14 mouse cellular contexts compared by ENCODE assay signal in the genomic region with DNA sequence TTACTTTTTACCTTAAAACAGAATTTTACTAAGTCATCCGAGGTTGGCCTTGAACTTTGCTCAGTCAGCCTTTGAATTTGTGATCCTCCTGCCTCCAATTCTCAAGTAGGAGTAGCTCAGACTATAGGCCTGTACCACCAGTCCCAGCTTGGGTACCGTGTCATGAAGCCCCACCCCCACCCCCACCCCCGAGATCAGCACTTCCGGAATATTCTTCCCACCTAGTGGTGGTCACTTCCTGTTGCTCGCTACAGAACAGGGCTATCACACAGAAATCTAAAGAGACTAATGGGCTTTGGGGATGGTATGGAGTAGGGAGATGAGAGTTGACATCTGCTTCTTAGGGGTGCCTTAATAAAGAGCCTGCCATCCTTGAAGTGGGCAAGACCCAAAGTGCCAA.
DNase-seq lines count a peak whose midpoint lies in the region; ATAC-seq and TF ChIP-seq lines count a peak whose summit lies in the region.
"Had no signal": no experiment of that assay in that cellular context is flagged by ENCODE, and none has a peak within 500 bp of the region (broad histone marks: within the 10 kb centered on the region; RNA-seq: fewer than 3 reads in every experiment).

No protein-coding gene starts in this region.

- WGBS in hindbrain, postnatal 0 days = 75% methylated on average over 5 of the region's 5 CpGs
- WGBS in hindbrain, embryonic 16.5 days = 76% methylated on average over 5 of the region's 5 CpGs

- TF ChIP-seq CTCF in hindbrain, postnatal 0 days (IDR thresholded peaks at IDR 0.05; ENCODE audit: low read depth) = no peak
- TF ChIP-seq CTCF in C2C12 (IDR thresholded peaks at IDR 0.05; ENCODE audit: control insufficient read depth, insufficient read depth, insufficient read length) (no peak), ES-Bruce4 (IDR thresholded peaks at IDR 0.05; ENCODE audit: low read depth, low read length) (no peak)
- TF ChIP-seq CTCF in cortical plate, adult 2 months (IDR thresholded peaks at IDR 0.05; ENCODE audit: extremely low read depth, insufficient read depth, low read length) = no peak

- H3K79me2 ChIP-seq in C2C12 (ENCODE audit: control insufficient read depth, insufficient read depth) = no peaks in the 10 kb centered on the region

- H3K79me3 ChIP-seq in C2C12 (ENCODE audit: low read depth) = no peaks in the 10 kb centered on the region

- no peak overlapping the region for H3K9ac ChIP-seq in hindbrain, postnatal 0 days (replicated peaks; ENCODE audit: low read length)
- H3K9ac ChIP-seq in hindbrain, embryonic 16.5 days (ENCODE audit: low read depth, low read length) = no peak overlapping the region
- H3K9ac ChIP-seq in ES-Bruce4 (ENCODE audit: low read depth, poor library complexity, severe bottlenecking) = peak overlapping the region; percentile 73
- H3K9ac ChIP-seq: embryonic facial prominence, embryonic 15.5 days; hindbrain, embryonic 13.5 days; limb, embryonic 13.5 days; liver, embryonic 15.5 days had no signal

- DNase-seq in hindbrain, postnatal 0 days (ENCODE audit: low spot score) = no peak
- no peak for DNase-seq in layer of hippocampus, postnatal 10 days (ENCODE audit: low spot score in 2 of 2)
- no peak for DNase-seq in heart, adult 8-10 months (ENCODE audit: low spot score)
- DNase-seq: thymus, adult 18-20 months had no signal

- no peaks in the 10 kb centered on the region for H3K4me1 ChIP-seq in hindbrain, postnatal 0 days (ENCODE audit: insufficient read depth, low read length)
- no peaks in the 10 kb centered on the region for H3K4me1 ChIP-seq in hindbrain, embryonic 16.5 days (ENCODE audit: control insufficient read depth, insufficient read depth, low read depth, low read length)
- no peaks in the 10 kb centered on the region for H3K4me1 ChIP-seq in ES-Bruce4 (ENCODE audit: control insufficient read depth, insufficient read depth, low read length)
- H3K4me1 ChIP-seq in cortical plate, adult 2 months (ENCODE audit: control insufficient read depth, insufficient read depth, low read length) = peaks cover 17% of the 10 kb centered on the region
- H3K4me1 ChIP-seq: embryonic facial prominence, embryonic 15.5 days; limb, embryonic 13.5 days; liver, embryonic 15.5 days had no signal

- no peaks in the 10 kb centered on the region for H3K36me3 ChIP-seq in hindbrain, postnatal 0 days (ENCODE audit: insufficient read depth, low read length)
- no peaks in the 10 kb centered on the region for H3K36me3 ChIP-seq in hindbrain, embryonic 16.5 days (ENCODE audit: control insufficient read depth, insufficient read depth, low read length)
- H3K36me3 ChIP-seq in C2C12 (ENCODE audit: control insufficient read depth, insufficient read depth) = no peaks in the 10 kb centered on the region
- no peaks in the 10 kb centered on the region for H3K36me3 ChIP-seq in ES-Bruce4 (ENCODE audit: control insufficient read depth, insufficient read depth, low read length, poor library complexity, severe bottlenecking)
- H3K36me3 ChIP-seq: embryonic facial prominence, embryonic 15.5 days; hindbrain, embryonic 13.5 days; limb, embryonic 13.5 days; liver, embryonic 15.5 days; midbrain, embryonic 10.5 days had no signal

- no peak overlapping the region for H3K4me2 ChIP-seq in hindbrain, postnatal 0 days (ENCODE audit: low read depth, low read length)
- H3K4me2 ChIP-seq in hindbrain, embryonic 16.5 days (ENCODE audit: low read length) = no peak overlapping the region
- H3K4me2 ChIP-seq: embryonic facial prominence, embryonic 15.5 days; hindbrain, embryonic 13.5 days; limb, embryonic 13.5 days; liver, embryonic 15.5 days had no signal

- no peak overlapping the region for H3K27ac ChIP-seq in hindbrain, postnatal 0 days
- no peak overlapping the region for H3K27ac ChIP-seq in hindbrain, embryonic 16.5 days (ENCODE audit: low read depth, low read length)
- peak overlapping the region; percentile 89 for H3K27ac ChIP-seq in ES-Bruce4 (ENCODE audit: insufficient read depth, low read length)
- H3K27ac ChIP-seq in cortical plate, adult 2 months (ENCODE audit: insufficient read depth, low read length) = peak overlapping the region; percentile 18; the same call in 1 of the 2 replicates
- H3K27ac ChIP-seq: embryonic facial prominence, embryonic 15.5 days; hindbrain, embryonic 13.5 days; kidney, postnatal 0 days; limb, embryonic 13.5 days; liver, embryonic 15.5 days had no signal

- 0 out of 2 replicates have a peak, but pooled peaks have one; percentile 15 for ATAC-seq in hindbrain, postnatal 0 days
- ATAC-seq in hindbrain, embryonic 16.5 days = no peak; the same call in 1 of the 2 replicates

- TF ChIP-seq POLR2A in ES-Bruce4 (IDR thresholded peaks at IDR 0.05; ENCODE audit: insufficient read depth, low read length) = no peak
- TF ChIP-seq POLR2A in cortical plate, adult 2 months (IDR thresholded peaks at IDR 0.05; ENCODE audit: extremely low read depth, insufficient read depth, low read length) = no peak

- no peaks in the 10 kb centered on the region for H3K27me3 ChIP-seq in hindbrain, postnatal 0 days (ENCODE audit: insufficient read depth, low read length)
- H3K27me3 ChIP-seq in hindbrain, embryonic 16.5 days (replicated peaks; ENCODE audit: control insufficient read depth, insufficient read depth, low read length) = no peaks in the 10 kb centered on the region
- H3K27me3 ChIP-seq in C2C12 (ENCODE audit: control insufficient read depth, insufficient read depth, insufficient read length) (no peaks in the 10 kb centered on the region), ES-Bruce4 (ENCODE audit: control insufficient read depth, insufficient read depth, low read length, poor library complexity, severe bottlenecking) (no peaks in the 10 kb centered on the region)
- H3K27me3 ChIP-seq: embryonic facial prominence, embryonic 15.5 days; hindbrain, embryonic 13.5 days; limb, embryonic 13.5 days; liver, embryonic 15.5 days had no signal

- H3K9me3 ChIP-seq in hindbrain, postnatal 0 days (ENCODE audit: low read length) = no peaks in the 10 kb centered on the region
- H3K9me3 ChIP-seq in hindbrain, embryonic 16.5 days (ENCODE audit: control insufficient read depth, low read length) = no peaks in the 10 kb centered on the region
- no peaks in the 10 kb centered on the region for H3K9me3 ChIP-seq in ES-Bruce4 (replicated peaks; ENCODE audit: control insufficient read depth, insufficient read depth, low read length, poor library complexity, severe bottlenecking)
- H3K9me3 ChIP-seq: embryonic facial prominence, embryonic 15.5 days; hindbrain, embryonic 13.5 days; limb, embryonic 13.5 days; liver, embryonic 15.5 days; midbrain, embryonic 10.5 days had no signal

- TF ChIP-seq EP300 in ES-Bruce4 (IDR thresholded peaks at IDR 0.05; ENCODE audit: insufficient read depth, low read depth, low read length) = no peak

- peak overlapping the region; percentile 39 for H3ac ChIP-seq in C2C12 (ENCODE audit: control insufficient read depth, insufficient read length, low read depth)

- no peak overlapping the region for H3K4me3 ChIP-seq in hindbrain, postnatal 0 days (ENCODE audit: low read length)
- no peak overlapping the region for H3K4me3 ChIP-seq in hindbrain, embryonic 16.5 days (ENCODE audit: low read length)
- H3K4me3 ChIP-seq in C2C12 (ENCODE audit: insufficient read depth, poor library complexity, severe bottlenecking) (peak overlapping the region; percentile 25), ES-Bruce4 (ENCODE audit: low read depth, low read length) (peak overlapping the region; percentile 82)
- H3K4me3 ChIP-seq in cortical plate, adult 2 months (ENCODE audit: insufficient read depth, low read length) = no peak overlapping the region
- H3K4me3 ChIP-seq: embryonic facial prominence, embryonic 15.5 days; hindbrain, embryonic 13.5 days; limb, embryonic 13.5 days; liver, embryonic 15.5 days; midbrain, embryonic 10.5 days had no signal

TF ChIP-seq in C2C12, 6 proteins besides CTCF, POLR2A, EP300 and RAD21:
- TF ChIP-seq MYOG (IDR thresholded peaks at IDR 0.05; ENCODE audit: control insufficient read depth, extremely low read depth, insufficient read length) (no peak), MAX (IDR thresholded peaks at IDR 0.05) (no peak), USF1 (IDR thresholded peaks at IDR 0.05; ENCODE audit: low read depth) (no peak), CEBPB (IDR thresholded peaks at IDR 0.05; ENCODE audit: low read depth) (no peak), MYOD1 (IDR thresholded peaks at IDR 0.05; ENCODE audit: control insufficient read depth, insufficient read length, low read depth) (no peak), FOSL1 (IDR thresholded peaks at IDR 0.05; ENCODE audit: insufficient read depth, low read length, poor library complexity, severe bottlenecking) (no peak)

Comparison
In these comparisons a context has a peak if more than half of its experiments do, and no peak if none do; other contexts are left out.
1. H3K27ac ChIP-seq: peak in ES-Bruce4 (single experiment) and cortical plate, adult 2 months (single experiment); none in hindbrain, postnatal 0 days (single experiment) and hindbrain, embryonic 16.5 days (single experiment).
2. H3K4me3 ChIP-seq: peak in C2C12 (single experiment) and ES-Bruce4 (single experiment); none in hindbrain, postnatal 0 days (single experiment), hindbrain, embryonic 16.5 days (single experiment) and cortical plate, adult 2 months (single experiment).